Mouse (Mus musculus) MEL (cell line): Measurements from ENCODE around the gene Auts2. TPM values are rescaled to one million over a fixed set of nuclear protein-coding genes. Genes with fewer than 3 reads are reported as not detected.

Experiments
- DNase-seq: peaks from one replicate; pipeline ENCODE4 v3.0.0; 2011; ENCODE audit warnings: low read depth, low spot score
- H3K27ac ChIP-seq: 2 replicates; pipeline ENCODE4 v1.5.1; 2012; ENCODE audit warnings: low read depth, mild to moderate bottlenecking, control low read depth, low read length, moderate library complexity; ENCODE audit not compliant: control insufficient read depth
- H3K27me3 ChIP-seq, 2 experiments: fragments of 150-350 bp in 1 of 2; sonication (generic) in 1 of 2; 2 replicates each; pipeline ENCODE4 v1.6.1; 2012; ENCODE audit warnings: low read length in 2 of 2, mild to moderate bottlenecking in 2 of 2, improper control_type of control experiment in 1 of 2, moderate library complexity in 1 of 2; ENCODE audit not compliant: insufficient read depth in 2 of 2, control insufficient read depth in 1 of 2
- H3K36me3 ChIP-seq, 2 experiments: 2 replicates each; pipeline ENCODE4 v1.6.1; 2012 to 2014; ENCODE audit warnings: low read length in 2 of 2, improper control_type of control experiment in 1 of 2, inconsistent platforms in 1 of 2, mild to moderate bottlenecking in 1 of 2; ENCODE audit not compliant: insufficient read depth in 2 of 2, control insufficient read depth in 1 of 2
- H3K4me1 ChIP-seq, 2 experiments: fragments of 150-350 bp in 1 of 2; sonication (generic) in 1 of 2; 2 replicates each; pipeline ENCODE4 v1.6.1; 2012; ENCODE audit warnings: low read length in 2 of 2, improper control_type of control experiment in 1 of 2, mild to moderate bottlenecking in 1 of 2; ENCODE audit not compliant: insufficient read depth in 2 of 2, control insufficient read depth in 1 of 2
- H3K4me3 ChIP-seq, 2 experiments: fragments of 150-350 bp in 1 of 2; sonication (generic) in 1 of 2; 2 replicates each; pipeline ENCODE4 v1.5.1; 2012; ENCODE audit warnings: low read depth in 2 of 2, low read length in 2 of 2, mild to moderate bottlenecking in 2 of 2, moderate library complexity in 2 of 2, control low read depth in 1 of 2, improper control_type of control experiment in 1 of 2; ENCODE audit not compliant: control insufficient read depth in 1 of 2, insufficient read depth in 1 of 2
- H3K79me2 ChIP-seq: 2 replicates; pipeline ENCODE4 v1.6.1; 2012; ENCODE audit warnings: mild to moderate bottlenecking, low read length, moderate library complexity; ENCODE audit not compliant: control insufficient read depth, poor library complexity, insufficient read depth
- H3K9ac ChIP-seq: 2 replicates; pipeline ENCODE4 v1.6.1; 2012; ENCODE audit warnings: low read depth, mild to moderate bottlenecking, control low read depth, low read length, moderate library complexity; ENCODE audit not compliant: control insufficient read depth, poor library complexity, severe bottlenecking
- H3K9me3 ChIP-seq: fragments of 150-350 bp; sonication (generic); replicated peaks from 2 replicates; pipeline ENCODE4 v1.6.1; 2012; ENCODE audit warnings: mild to moderate bottlenecking, low read length, improper control_type of control experiment, moderate library complexity; ENCODE audit not compliant: insufficient read depth
- BHLHE40 ChIP-seq: IDR thresholded peaks from 2 replicates; pipeline ENCODE4 v1.6.1; 2012; ENCODE audit warnings: low read depth, mild to moderate bottlenecking, inconsistent platforms, low read length, improper control_type of control experiment, borderline replicate concordance
- CHD2 ChIP-seq: IDR thresholded peaks from 2 replicates; pipeline ENCODE4 v1.6.1; 2011; ENCODE audit warnings: low read length, improper control_type of control experiment
- CTCF ChIP-seq, 3 experiments: IDR thresholded peaks in 2 of 3; conservative IDR thresholded peaks in 1 of 3; 2 replicates each; pipeline ENCODE4 v1.5.1; 2011 to 2012; ENCODE audit warnings: low read length in 3 of 3, low read depth in 2 of 3, mild to moderate bottlenecking in 2 of 3, improper control_type of control experiment in 1 of 3, inconsistent platforms in 1 of 3, mixed read lengths in 1 of 3, moderate library complexity in 1 of 3; ENCODE audit not compliant: control insufficient read depth in 1 of 3, insufficient read depth in 1 of 3, poor library complexity in 1 of 3, severe bottlenecking in 1 of 3
- E2F4 ChIP-seq: IDR thresholded peaks from 2 replicates; pipeline ENCODE4 v1.6.1; 2011; ENCODE audit warnings: low read depth, low read length, improper control_type of control experiment, borderline replicate concordance
- ELF1 ChIP-seq: IDR thresholded peaks from 2 replicates; pipeline ENCODE4 v1.6.1; 2014; ENCODE audit warnings: low read depth, mild to moderate bottlenecking, inconsistent platforms, low read length, improper control_type of control experiment, moderate library complexity
- EP300 ChIP-seq, 2 experiments: IDR thresholded peaks; 2 replicates each; pipeline ENCODE4 v1.6.1; 2011; ENCODE audit warnings: improper control_type of control experiment in 2 of 2, low read length in 2 of 2, low read depth in 1 of 2, mild to moderate bottlenecking in 1 of 2
- GABPA ChIP-seq: IDR thresholded peaks from 2 replicates; pipeline ENCODE4 v1.6.1; 2012; ENCODE audit warnings: low read depth, mild to moderate bottlenecking, inconsistent platforms, low read length, improper control_type of control experiment, moderate library complexity
- GATA1 ChIP-seq: IDR thresholded peaks from 2 replicates; pipeline ENCODE4 v1.6.1; 2011; ENCODE audit warnings: low read depth, low read length, improper control_type of control experiment
- KAT2A ChIP-seq: conservative IDR thresholded peaks from 2 replicates; pipeline ENCODE4 v1.6.1; 2012; ENCODE audit warnings: low read depth, low read length, improper control_type of control experiment, inconsistent platforms
- MAFK ChIP-seq: IDR thresholded peaks from 2 replicates; pipeline ENCODE4 v1.6.1; 2011; ENCODE audit warnings: low read depth, mild to moderate bottlenecking, low read length, improper control_type of control experiment, borderline replicate concordance
- MAX ChIP-seq: IDR thresholded peaks from 2 replicates; pipeline ENCODE4 v1.6.1; 2011; ENCODE audit warnings: low read length, improper control_type of control experiment
- MYB ChIP-seq: IDR thresholded peaks from 2 replicates; pipeline ENCODE4 v1.6.1; 2011; ENCODE audit warnings: mild to moderate bottlenecking, low read depth, low read length, improper control_type of control experiment
- POLR2A ChIP-seq, 2 experiments: IDR thresholded peaks; 2 replicates each; pipeline ENCODE4 v1.6.1; 2011 to 2012; ENCODE audit warnings: low read length in 2 of 2, mild to moderate bottlenecking in 2 of 2, control low read depth in 1 of 2, improper control_type of control experiment in 1 of 2, low read depth in 1 of 2, moderate library complexity in 1 of 2; ENCODE audit not compliant: control insufficient read depth in 1 of 2, insufficient read depth in 1 of 2, poor library complexity in 1 of 2
- POLR2AphosphoS2 ChIP-seq: IDR thresholded peaks from 2 replicates; pipeline ENCODE4 v1.6.1; 2011; ENCODE audit warnings: low read length, improper control_type of control experiment
- POLR2AphosphoS5 ChIP-seq: IDR thresholded peaks from 2 replicates; pipeline ENCODE4 v1.6.1; 2012; ENCODE audit warnings: low read depth, borderline replicate concordance, mild to moderate bottlenecking, inconsistent platforms, low read length, moderate library complexity, mixed read lengths
- RCOR1 ChIP-seq: IDR thresholded peaks from 2 replicates; pipeline ENCODE4 v1.6.1; 2012; ENCODE audit warnings: low read depth, mild to moderate bottlenecking, inconsistent platforms, low read length, improper control_type of control experiment
- TAL1 ChIP-seq: IDR thresholded peaks from 2 replicates; pipeline ENCODE4 v1.6.1; 2012; ENCODE audit warnings: mild to moderate bottlenecking, inconsistent platforms, low read length, moderate library complexity, mixed read lengths
- USF1 ChIP-seq: IDR thresholded peaks from 2 replicates; pipeline ENCODE4 v1.6.1; 2014; ENCODE audit warnings: low read depth, mild to moderate bottlenecking, inconsistent platforms, low read length, improper control_type of control experiment, moderate library complexity
- USF2 ChIP-seq, 2 experiments: IDR thresholded peaks; 2 replicates each; pipeline ENCODE4 v1.6.1; 2011 to 2012; ENCODE audit warnings: improper control_type of control experiment in 2 of 2, low read length in 2 of 2, borderline replicate concordance in 1 of 2, inconsistent platforms in 1 of 2, low read depth in 1 of 2, mild to moderate bottlenecking in 1 of 2; ENCODE audit not compliant: insufficient read depth in 1 of 2
- ZC3H11A ChIP-seq: IDR thresholded peaks from 2 replicates; pipeline ENCODE4 v1.6.1; 2012; ENCODE audit warnings: low read depth, mild to moderate bottlenecking, inconsistent platforms, low read length, improper control_type of control experiment
- ZKSCAN1 ChIP-seq: IDR thresholded peaks from 2 replicates; pipeline ENCODE4 v1.6.1; 2012; ENCODE audit warnings: low read depth, mild to moderate bottlenecking, inconsistent platforms, low read length, improper control_type of control experiment, moderate library complexity
- ZMIZ1 ChIP-seq: IDR thresholded peaks from 2 replicates; pipeline ENCODE4 v1.6.1; 2012; ENCODE audit warnings: low read depth, mild to moderate bottlenecking, inconsistent platforms, low read length, improper control_type of control experiment, moderate library complexity
- polyA plus RNA-seq, 2 experiments: library from polyadenylated mRNA; stranded (reverse) in 1 of 2; unstranded in 1 of 2; fragments of >175 nt in 1 of 2; fragments of >200 nt in 1 of 2; gene quantifications; 2 replicates each; pipeline versions ENCODE4 v1.2.1 to v1.2.4; 2012; ENCODE audit warnings: low replicate concordance in 2 of 2, low read depth in 1 of 2; ENCODE audit not compliant: insufficient read length in 2 of 2, insufficient read depth in 1 of 2, missing spikeins in 1 of 2
- total RNA-seq: library from RNA; depleted of rRNA; stranded (reverse); fragments of 300-350 nt; gene quantifications from 2 replicates; pipeline ENCODE4 v1.2.3, GENCODE M21; 2012

Gene Auts2
- total and polyA plus RNA-seq, 3 experiments: not detected

- Histone ChIP-seq H3K4me1 (no peaks in the 10 kb centered on the region), H3K36me3 (no peaks in the 10 kb centered on the region), H3K9ac (no peak overlapping the region), H3K27ac (no peak overlapping the region), H3K4me3 (no peak overlapping the region), H3K79me2 (no peaks in the 10 kb centered on the region), H3K9me3 (no peaks in the 10 kb centered on the region), H3K27me3 (no peaks in the 10 kb centered on the region)
- TF ChIP-seq CTCF (IDR thresholded peaks at IDR 0.05 in 2 of 3, conservative IDR thresholded peaks at IDR 0.05 in 1 of 3; ENCODE audit: control insufficient read depth in 1 of 3, insufficient read depth in 1 of 3, low read depth in 2 of 3, low read length in 3 of 3, poor library complexity in 1 of 3, severe bottlenecking in 1 of 3) (no peak), BHLHE40 (no peak), TAL1 (no peak), MYB (no peak), E2F4 (no peak), CHD2 (no peak), USF1 (no peak), ELF1 (no peak), EP300 (IDR thresholded peaks at IDR 0.05; ENCODE audit: low read depth in 1 of 2, low read length in 2 of 2) (no peak), POLR2A (IDR thresholded peaks at IDR 0.05; ENCODE audit: control insufficient read depth in 1 of 2, insufficient read depth in 1 of 2, low read depth in 1 of 2, low read length in 2 of 2, poor library complexity in 1 of 2) (no peak), ZMIZ1 (no peak), GABPA (no peak), USF2 (IDR thresholded peaks at IDR 0.05; ENCODE audit: borderline replicate concordance in 1 of 2, insufficient read depth in 1 of 2, low read depth in 1 of 2, low read length in 2 of 2) (no peak), RCOR1 (no peak), POLR2AphosphoS2 (no peak), POLR2AphosphoS5 (no peak), GATA1 (no peak)
- DNase-seq: no peak
Measured at GRCm38 (mm10) chr5:131794411-131795133, 748.6 kb downstream of the Auts2 start.

- Histone ChIP-seq H3K79me2 (no peaks in the 10 kb centered on the region), H3K9me3 (no peaks in the 10 kb centered on the region)
- no peak for DNase-seq
- TF ChIP-seq ZC3H11A: no peak
- no peak for TF ChIP-seq MAFK
- no peak for TF ChIP-seq MAX
- TF ChIP-seq CTCF (IDR thresholded peaks at IDR 0.05 in 2 of 3, conservative IDR thresholded peaks at IDR 0.05 in 1 of 3; ENCODE audit: control insufficient read depth in 1 of 3, insufficient read depth in 1 of 3, low read depth in 2 of 3, low read length in 3 of 3, poor library complexity in 1 of 3, severe bottlenecking in 1 of 3): no peak
- no peak for TF ChIP-seq ZMIZ1
- TF ChIP-seq KAT2A: no peak
- no peak for TF ChIP-seq ZKSCAN1
- TF ChIP-seq, all 39 proteins: peak for 0
- H3K9ac ChIP-seq: no peak overlapping the region
- H3K4me3 ChIP-seq: no peak overlapping the region
- no peaks in the 10 kb centered on the region for H3K4me1 ChIP-seq
- no peaks in the 10 kb centered on the region for H3K36me3 ChIP-seq
- no peak overlapping the region for H3K27ac ChIP-seq
- no peaks in the 10 kb centered on the region for H3K27me3 ChIP-seq
Measured at GRCm38 (mm10) chr5:131789601-131790000, 753.5 kb downstream of the Auts2 start.
